In the genomic region with DNA sequence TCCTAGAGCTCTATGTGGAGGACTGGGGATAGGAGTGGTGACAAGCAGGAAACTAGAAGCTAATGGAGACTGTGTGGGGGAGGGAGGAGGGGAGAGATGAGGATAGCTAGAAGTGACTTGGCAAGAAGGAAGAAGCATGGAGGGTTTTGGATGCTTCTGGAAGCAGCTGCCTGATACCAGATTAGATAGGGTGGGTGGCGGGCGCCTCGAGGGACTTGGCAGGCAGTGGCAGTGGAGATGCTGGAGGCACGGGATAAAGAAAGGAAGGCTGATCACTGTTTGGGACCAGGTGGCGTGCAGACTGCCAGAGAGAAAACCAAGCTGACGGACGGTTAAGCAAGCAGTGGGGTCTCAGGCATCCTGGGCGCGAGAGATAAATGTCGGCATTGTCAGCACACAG, we compare ENCODE assay signal across 9 mouse cellular contexts. TPM values are rescaled to one million over a fixed set of nuclear protein-coding genes. Genes with fewer than 3 reads are reported as not detected.
A peak's percentile ranks its signal among the peaks of the same experiment; 100 is the strongest.
DNase-seq lines count a peak whose midpoint lies in the region; ATAC-seq lines count a peak whose summit lies in the region.
"Had no signal": no experiment of that assay in that cellular context is flagged by ENCODE, and none has a peak within 500 bp of the region (broad histone marks: within the 10 kb centered on the region; RNA-seq: fewer than 3 reads in every experiment).

No protein-coding gene starts in this region.

- no peak overlapping the region for H3K27ac ChIP-seq in heart, embryonic 14.5 days (replicated peaks in 1 of 2; ENCODE audit: control insufficient read depth in 1 of 2, insufficient read depth in 1 of 2, low read depth in 2 of 2, low read length in 2 of 2)
- H3K27ac ChIP-seq in midbrain, embryonic 13.5 days, result peak overlapping the region; percentile 54

- no peaks in the 10 kb centered on the region for H3K27me3 ChIP-seq in heart, embryonic 14.5 days (ENCODE audit: control insufficient read depth, insufficient read depth, low read length)
- no peaks in the 10 kb centered on the region for H3K27me3 ChIP-seq in midbrain, embryonic 13.5 days

- H3K9me3 ChIP-seq in heart, embryonic 14.5 days (ENCODE audit: control insufficient read depth, low read length), result no peaks in the 10 kb centered on the region
- H3K9me3 ChIP-seq in midbrain, embryonic 13.5 days, result no peaks in the 10 kb centered on the region

- no peak overlapping the region for H3K4me3 ChIP-seq in heart, embryonic 14.5 days (ENCODE audit: control insufficient read depth in 1 of 2, insufficient read depth in 1 of 2, low read depth in 1 of 2, low read length in 2 of 2)
- H3K4me3 ChIP-seq in midbrain, embryonic 13.5 days (replicated peaks), result no peak overlapping the region

- H3K4me2 ChIP-seq in heart, embryonic 14.5 days (ENCODE audit: low read length), result 0 out of 2 replicates have a peak overlapping the region, but pooled peaks have one; percentile 28
- H3K4me2 ChIP-seq in midbrain, embryonic 13.5 days (replicated peaks), result no peak overlapping the region

- intact Hi-C loops in heart, postnatal 14 days (cut with DNase I), result no loop called here

- H3K4me1 ChIP-seq in heart, embryonic 14.5 days (ENCODE audit: control insufficient read depth in 2 of 2, insufficient read depth in 2 of 2, low read length in 2 of 2), result peaks cover 5 to 11% of the 10 kb centered on the region in 2 experiments
- peaks cover 22% of the 10 kb centered on the region for H3K4me1 ChIP-seq in midbrain, embryonic 13.5 days (replicated peaks)

- no peak for ATAC-seq in heart, embryonic 14.5 days (ENCODE audit: insufficient number of reproducible peaks, insufficient read depth, low FRiP score, low read depth)
- ATAC-seq in common myeloid progenitor, adult 5-6 weeks (replicated peaks; ENCODE audit: low read depth, poor library complexity, severe bottlenecking), result peak; percentile 48
- ATAC-seq in midbrain, embryonic 13.5 days, result peak; percentile 69

- no peak overlapping the region for H3K9ac ChIP-seq in heart, embryonic 14.5 days (ENCODE audit: low read length)
- 0 out of 2 replicates have a peak overlapping the region, but pooled peaks have one; percentile 28 for H3K9ac ChIP-seq in midbrain, embryonic 13.5 days (replicated peaks)

- no peak for DNase-seq in heart, postnatal 14 days
- DNase-seq in layer of hippocampus, adult 11-12 months (ENCODE audit: low spot score), result peak; percentile 68
- no peak for DNase-seq in testis, postnatal 14 days (ENCODE audit: low spot score)
- DNase-seq in urinary bladder, postnatal 25 days (ENCODE audit: low spot score), result no peak
- no peak for DNase-seq in urinary bladder, postnatal 10 days (ENCODE audit: low spot score)

- 10% methylated on average over 10 of the region's 10 CpGs for WGBS in heart, embryonic 14.5 days
- WGBS in midbrain, embryonic 13.5 days, result 19% methylated on average over 10 of the region's 10 CpGs

- H3K36me3 ChIP-seq in heart, embryonic 14.5 days (ENCODE audit: control insufficient read depth, insufficient read depth, low read length), result no peaks in the 10 kb centered on the region
- no peaks in the 10 kb centered on the region for H3K36me3 ChIP-seq in midbrain, embryonic 13.5 days

RNA-seq across cellular contexts. Expression of a gene that starts 2.3 kb away (rescaled TPM):
- not detected in 2 replicates for polyA plus RNA-seq in heart, embryonic 14.5 days (2014; fragmentation: Nextera tagmentation; extraction: Ambion mirVana)
- not detected for total RNA-seq in heart, postnatal 14 days (2021)
- not detected in 2 replicates for total RNA-seq in common myeloid progenitor, adult 5-6 weeks (2017)
- not detected in 2 replicates for polyA plus RNA-seq in midbrain, embryonic 13.5 days (2015; fragmentation: Nextera tagmentation; extraction: Ambion mirVana)
- polyA plus RNA-seq: limb, embryonic 14.5 days had no signal

RNA-seq across cellular contexts. Expression of a gene that starts 9.7 kb away (rescaled TPM):
- not detected in 2 replicates for polyA plus RNA-seq in heart, embryonic 14.5 days (2014; fragmentation: Nextera tagmentation; extraction: Ambion mirVana)
- total RNA-seq in heart, postnatal 14 days (2021), result not detected
- not detected in 2 replicates for total RNA-seq in common myeloid progenitor, adult 5-6 weeks (2017)
- polyA plus RNA-seq in midbrain, embryonic 13.5 days (2015; fragmentation: Nextera tagmentation; extraction: Ambion mirVana), result not detected in 2 replicates
- polyA plus RNA-seq: limb, embryonic 14.5 days had no signal

RNA-seq across cellular contexts. Expression of a gene that starts 38.4 kb away (rescaled TPM):
- polyA plus RNA-seq in heart, embryonic 14.5 days (2014; fragmentation: Nextera tagmentation; extraction: Ambion mirVana), result not detected in 2 replicates
- under 1 TPM in 1 of 2 experiments, not detected in 1; 0.24 TPM for total RNA-seq in heart, postnatal 14 days (2021)
- total RNA-seq in common myeloid progenitor, adult 5-6 weeks (2017), result not detected in 2 replicates
- polyA plus RNA-seq in midbrain, embryonic 13.5 days (2015; fragmentation: Nextera tagmentation; extraction: Ambion mirVana), result not detected in 2 replicates

RNA-seq across cellular contexts. Expression of a gene that starts 51.4 kb away (rescaled TPM):
- polyA plus RNA-seq in heart, embryonic 14.5 days (2014; fragmentation: Nextera tagmentation; extraction: Ambion mirVana), result 0.85 and 1.6 TPM in 2 replicates
- total RNA-seq in heart, postnatal 14 days (2021), result under 1 TPM; 0.49 to 0.67 TPM
- total RNA-seq in common myeloid progenitor, adult 5-6 weeks (2017), result not detected in 2 replicates
- 7.3 and 7.6 TPM in 2 replicates for polyA plus RNA-seq in midbrain, embryonic 13.5 days (2015; fragmentation: Nextera tagmentation; extraction: Ambion mirVana)
